Mouse (Mus musculus) embryo, embryonic 10 days (tissue): ENCODE data around the gene Tars.

Experiments
- DNase-seq: peaks from one replicate; pipeline ENCODE4 v3.0.0-alpha.2; 2015; ENCODE audit warnings: low spot score

The Tars gene

DNA sequence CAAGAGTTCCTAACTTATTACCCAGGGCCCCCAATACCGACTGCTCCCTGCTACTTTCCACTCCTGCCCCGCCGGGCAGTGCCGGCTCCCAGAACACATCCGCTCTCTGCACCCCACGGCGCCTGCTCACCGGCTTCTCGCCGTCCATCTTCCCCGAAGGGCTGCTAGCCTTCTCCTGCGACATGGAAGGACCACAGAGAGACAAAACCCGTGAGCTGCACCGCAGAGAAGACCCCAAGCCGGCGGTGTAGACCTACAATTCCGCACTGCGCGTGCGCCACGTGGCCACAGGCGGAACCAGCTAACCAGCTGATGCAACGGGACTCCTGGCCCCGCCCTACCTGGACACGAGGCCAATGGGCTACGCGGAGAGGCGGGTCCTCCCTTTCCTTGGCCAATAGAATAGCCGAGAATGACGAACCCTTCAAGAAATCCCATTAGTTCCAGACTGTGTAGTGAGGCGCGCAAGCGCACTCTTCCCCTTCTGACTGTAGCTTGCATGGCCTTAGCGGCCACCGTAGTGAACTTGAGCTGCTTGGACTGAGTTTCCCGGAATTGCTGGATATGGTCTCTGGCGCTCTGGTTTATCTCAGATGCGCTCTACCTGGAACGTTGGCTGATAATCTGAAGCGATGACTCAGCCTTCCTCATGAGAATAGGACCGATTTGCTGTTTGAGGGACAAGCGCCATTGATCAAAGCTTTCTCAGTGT, at the start of gene Tars:
TSS of gene Tars (minus strand) at position 310 of the 712 bp plus-strand sequence.
- peak; percentile 99 for DNase-seq

DNA sequence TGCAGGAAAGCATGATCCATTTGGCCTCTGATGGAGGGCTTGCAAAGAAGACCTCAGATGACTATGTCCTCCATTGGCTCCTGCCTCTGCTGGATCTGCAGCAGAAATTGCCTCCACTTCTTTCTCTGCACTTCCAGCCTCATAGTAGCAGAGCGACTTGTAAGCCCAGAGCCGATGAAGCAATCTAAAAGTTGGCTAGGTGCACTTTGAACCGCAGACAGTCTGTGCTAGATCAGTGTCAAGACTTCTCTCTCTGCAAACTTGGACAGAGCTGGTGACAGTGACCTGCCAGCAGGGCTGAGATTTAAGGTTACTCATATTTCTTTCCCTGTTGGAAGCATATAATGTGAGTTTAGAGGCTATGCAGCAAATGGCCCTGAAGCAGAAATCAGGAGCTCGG, 37.9 kb upstream of the Tars start:
- DNase-seq, result no peak

DNA sequence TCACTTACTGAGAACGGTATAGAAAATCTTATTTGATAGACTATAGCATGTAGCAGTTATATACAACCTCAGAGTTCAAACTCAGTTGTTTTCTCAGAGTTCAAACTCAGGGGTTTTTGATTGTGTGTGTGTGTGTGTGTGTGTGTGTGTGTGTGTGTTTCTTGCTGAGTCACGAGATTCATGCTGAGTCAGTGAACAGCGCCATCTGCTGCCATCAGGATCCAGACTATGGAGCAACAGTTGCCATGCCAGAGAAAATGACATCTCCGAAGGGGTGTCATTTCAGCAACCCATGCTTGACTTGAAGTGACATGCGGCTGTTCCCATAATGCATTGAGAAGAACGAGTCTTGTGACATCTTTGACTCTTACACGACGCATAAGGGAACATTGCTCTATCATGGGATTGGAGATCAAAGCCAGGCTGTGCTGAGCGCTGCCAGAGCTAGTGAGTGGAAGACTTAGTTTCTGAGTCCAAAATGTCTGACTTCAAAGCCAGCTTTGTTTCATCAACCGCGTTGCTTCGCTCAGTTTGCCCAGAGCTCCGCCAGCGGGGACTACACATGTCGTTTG, 37.3 kb upstream of the Tars start:
- DNase-seq, result no peak

DNA sequence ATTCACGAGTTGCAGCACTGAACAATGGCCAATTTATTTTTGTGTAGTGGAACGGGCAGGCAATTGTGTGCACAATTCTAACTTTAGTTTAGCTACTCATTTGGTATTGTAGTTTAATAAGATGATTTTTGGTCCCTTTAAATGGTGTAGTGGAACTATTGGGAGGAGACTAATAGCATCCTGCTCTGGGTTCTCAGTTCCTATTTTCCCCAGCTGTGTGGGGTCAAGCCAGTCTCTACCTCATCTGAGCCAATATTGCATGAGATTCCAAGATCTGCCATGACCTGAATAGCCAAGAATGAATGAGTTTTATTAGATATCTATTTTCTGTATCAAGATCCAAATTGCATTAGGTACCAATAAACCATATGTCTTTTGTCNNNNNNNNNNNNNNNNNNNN, 27.4 kb upstream of the Tars start:
- DNase-seq, result no peak

DNA sequence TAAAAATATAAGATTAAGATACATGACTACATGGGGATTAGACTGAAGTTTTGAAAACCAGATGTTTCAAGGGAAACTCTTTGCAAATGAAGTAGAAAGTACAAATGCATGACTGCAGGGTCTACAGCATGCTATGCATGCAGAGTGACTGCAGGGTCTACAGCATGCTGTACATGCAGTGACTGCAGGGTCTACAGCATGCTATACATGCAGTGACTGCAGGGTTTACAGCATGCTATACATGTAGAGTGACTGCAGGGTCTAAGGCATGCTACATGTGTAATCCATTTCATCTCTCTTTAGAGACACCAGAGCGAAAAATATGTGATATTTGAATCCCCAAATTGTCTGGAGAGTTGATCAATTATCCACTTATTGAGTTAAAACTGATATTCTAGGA, 14.0 kb upstream of the Tars start:
- no peak for DNase-seq

DNA sequence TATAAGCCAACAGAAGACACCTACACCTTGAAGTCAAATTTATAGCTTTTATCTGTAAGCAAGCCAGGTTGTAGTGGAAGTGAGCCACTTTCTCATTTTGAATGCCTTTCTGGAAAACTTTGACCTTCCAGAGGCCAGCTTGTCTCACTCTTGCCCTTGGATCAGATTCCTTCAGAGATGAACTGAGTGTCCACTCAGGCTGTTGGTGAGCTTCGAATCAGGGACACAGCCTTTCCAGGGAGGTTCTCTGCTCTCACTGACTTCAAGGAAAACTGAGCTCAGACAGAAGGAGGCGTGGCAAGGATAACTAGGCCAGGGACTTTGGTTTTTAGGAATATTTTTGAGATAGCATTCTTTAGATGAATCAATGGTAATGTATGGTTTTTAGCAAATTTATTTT, 13.1 kb upstream of the Tars start:
- DNase-seq, result no peak

DNA sequence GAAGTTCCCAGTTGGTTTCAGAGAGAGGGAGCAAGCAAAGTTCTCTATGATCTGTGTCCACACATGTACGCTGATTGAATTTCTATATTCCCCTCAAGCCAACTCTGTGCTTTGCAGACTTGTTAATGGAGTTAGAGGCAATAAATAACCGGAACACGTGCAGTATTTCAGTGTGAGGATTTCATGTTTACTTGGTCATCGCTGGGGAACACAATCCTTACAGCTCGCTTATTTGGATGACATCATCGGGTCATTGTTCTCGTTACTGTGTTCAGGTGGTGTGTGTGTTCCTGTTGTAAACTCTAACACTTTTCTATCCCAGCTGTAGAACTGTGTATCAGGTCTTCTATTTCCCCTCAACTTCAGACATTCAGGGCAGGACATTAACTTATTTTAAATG, 12.4 kb upstream of the Tars start:
- DNase-seq, result no peak

DNA sequence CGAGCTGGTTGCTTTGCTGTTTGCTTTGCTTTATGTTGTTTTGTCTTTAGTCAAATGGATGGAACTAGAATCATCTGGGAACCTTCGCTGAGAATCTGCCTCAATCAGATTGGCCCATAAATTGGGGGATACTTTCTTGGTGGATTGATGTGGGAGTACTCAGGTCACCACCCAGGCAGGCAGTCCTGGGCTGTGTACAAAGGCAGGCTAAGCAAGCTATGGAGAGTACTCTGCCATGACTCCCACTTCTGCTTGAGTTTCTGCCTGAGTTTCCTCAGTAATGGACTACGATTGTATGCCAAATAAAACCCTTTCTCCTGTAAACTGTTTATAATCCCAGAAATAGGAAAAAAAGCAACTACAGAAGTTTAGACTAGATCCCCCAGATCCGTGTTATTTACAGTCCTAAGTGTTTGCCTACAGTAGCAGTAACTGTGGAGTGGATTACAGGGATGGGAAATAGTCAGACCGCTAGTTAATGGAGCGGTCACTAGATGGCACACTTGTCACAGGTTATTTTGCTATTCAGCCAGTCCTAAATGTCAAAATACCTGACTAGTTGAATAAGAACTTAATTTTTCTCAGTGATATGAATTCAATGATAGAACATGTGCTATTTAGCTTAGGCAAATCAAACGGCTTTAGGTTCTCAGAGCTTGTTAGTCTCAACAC, 8.8 kb upstream of the Tars start:
- DNase-seq, result peak; percentile 77

DNA sequence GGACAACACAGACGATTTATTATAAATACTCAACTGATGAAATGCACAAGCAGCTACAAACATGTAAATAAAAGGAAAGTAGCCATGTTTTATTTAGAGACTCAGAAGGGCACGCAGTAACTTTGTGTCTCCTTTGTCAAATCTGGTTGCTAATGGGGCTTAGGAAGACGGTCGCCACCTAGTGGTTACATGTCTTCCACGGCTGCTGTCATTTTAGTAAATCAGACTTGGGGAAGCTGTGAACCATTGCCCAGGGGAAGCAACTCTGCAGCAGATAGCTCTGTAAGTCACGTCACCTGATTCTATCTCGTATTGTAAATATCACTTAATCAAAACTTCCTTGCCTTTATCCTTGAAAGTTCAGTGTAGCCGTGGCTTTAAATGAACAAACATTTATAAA, 7.9 kb upstream of the Tars start:
- DNase-seq, result peak; percentile 93

DNA sequence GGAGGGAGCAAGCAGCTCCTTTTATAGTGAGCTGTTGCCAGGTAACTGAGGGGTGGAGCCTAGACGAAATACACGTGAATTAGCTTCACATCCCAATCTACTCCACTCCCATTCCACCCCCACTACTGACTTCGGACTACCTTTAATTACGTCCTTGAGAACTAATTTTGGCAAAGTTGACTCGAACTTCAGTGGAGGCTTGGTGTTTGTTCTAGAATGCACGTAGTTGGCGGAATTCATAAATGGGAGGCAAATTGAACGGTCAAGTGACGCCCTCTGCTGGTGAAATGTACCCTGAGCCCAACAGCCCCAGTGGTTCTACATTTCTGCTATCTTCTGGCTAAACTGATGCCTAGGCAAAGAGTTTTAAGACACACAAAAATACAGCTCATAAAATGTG, 7.3 kb upstream of the Tars start:
- DNase-seq, result peak; percentile 58

DNA sequence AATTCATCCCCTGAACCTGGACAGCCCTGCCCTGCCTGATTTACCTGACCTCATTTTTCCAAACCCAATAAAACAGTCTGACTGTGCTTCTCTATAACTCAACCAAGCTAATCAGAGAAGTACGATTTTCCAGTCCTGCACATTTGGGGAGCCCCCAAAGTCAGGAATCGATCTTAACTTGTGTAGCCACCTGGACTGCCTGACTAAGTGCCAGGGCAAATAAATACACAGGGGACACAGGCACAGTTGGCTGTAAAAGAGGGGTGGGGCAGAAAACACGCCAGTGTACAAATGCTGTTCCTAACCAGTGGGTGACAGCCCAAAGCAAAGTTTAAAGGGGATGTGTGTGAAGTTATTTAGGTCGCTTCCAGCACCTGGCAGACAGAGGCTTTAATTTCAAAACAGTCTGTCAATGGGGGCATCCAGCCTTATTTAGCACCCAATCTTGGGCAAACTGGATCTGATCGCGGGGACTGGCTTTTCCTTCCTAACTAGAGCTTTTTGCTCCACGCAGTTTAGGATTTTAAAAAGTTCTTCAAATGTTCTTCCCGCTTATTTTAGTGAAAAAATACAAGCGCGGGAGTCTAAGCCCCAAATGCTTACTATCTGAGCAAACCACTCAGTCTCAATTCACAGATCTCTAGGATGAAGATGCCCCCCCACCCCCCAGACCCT, 652 bp downstream of the Tars start:
- DNase-seq, result no peak

DNA sequence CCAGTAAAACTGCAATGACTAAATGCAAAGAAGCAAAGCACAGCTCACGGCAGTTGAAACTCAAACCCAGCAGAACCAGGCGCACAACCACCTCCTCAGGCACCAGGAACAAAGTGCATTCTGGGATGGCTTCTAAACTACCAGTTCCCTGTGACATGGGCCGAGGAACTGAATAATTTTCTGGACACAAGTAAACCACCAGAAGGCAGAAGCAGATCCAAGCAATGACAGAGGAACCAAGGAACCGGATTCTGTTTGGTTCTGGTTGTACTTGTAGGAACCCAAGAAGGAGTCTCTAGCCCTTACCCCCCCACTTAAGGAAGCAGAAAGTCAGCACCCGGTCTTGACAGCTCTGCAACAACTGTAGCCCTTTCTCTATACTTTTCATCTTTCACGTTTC, 3.0 kb downstream of the Tars start:
- no peak for DNase-seq

DNA sequence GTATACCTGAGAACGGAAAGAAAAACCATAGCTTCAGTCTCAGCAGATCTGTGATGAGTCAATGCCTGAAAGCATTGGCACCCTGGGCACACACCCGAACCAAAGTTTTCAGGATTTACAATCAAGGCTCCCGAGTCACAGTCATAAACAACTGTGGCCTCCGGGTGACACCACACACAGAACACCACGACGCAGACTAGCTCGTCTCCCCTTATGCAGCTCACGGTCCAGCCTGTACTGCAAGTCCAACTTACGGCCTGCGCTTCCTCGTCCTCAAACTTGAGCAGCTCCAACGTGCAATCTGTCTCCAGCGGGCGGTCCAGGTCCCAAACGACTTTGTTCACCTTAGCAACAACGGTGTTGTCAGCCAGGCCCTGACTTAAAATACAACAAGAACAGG, 6.6 kb downstream of the Tars start:
- DNase-seq, result no peak

DNA sequence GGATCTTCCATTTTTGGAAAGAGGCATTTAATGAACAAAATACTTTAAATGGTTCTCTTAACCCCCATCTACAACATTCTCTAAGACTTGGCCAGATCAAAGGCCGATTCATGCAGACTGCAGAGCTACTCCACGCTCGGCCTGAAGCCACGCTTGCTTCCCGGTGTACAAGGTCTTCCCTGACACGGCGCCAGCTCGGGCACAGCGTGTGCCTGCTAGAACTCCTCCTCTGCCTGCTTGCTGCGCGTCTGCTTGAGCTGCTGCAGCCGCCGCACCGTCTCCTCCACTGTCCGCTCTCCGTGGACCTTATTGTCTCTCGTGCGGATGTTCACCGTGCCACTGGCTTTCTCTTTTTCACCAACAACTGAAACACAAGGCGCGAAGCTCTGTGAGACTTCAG, 15.7 kb downstream of the Tars start:
- DNase-seq, result no peak

DNA sequence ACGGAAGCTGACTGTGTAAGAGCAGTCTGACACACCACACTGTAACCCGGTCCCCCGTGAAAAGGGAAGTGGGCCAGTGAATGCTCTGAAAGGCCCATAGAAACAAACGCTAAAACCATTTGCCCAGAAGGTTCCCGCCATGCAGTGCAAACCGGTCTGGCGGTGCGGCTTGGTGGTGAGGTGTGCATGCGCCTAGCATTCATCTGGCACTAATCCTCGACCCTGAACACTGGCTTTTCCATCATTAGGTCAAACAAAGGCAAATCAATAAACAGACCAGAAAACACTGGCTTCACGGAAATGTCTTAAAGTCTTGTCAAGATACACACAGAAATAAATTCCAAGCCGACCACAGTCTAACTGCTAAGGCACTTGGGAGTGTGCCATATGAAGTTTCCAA, 16.9 kb downstream of the Tars start:
- DNase-seq, result no peak

DNA sequence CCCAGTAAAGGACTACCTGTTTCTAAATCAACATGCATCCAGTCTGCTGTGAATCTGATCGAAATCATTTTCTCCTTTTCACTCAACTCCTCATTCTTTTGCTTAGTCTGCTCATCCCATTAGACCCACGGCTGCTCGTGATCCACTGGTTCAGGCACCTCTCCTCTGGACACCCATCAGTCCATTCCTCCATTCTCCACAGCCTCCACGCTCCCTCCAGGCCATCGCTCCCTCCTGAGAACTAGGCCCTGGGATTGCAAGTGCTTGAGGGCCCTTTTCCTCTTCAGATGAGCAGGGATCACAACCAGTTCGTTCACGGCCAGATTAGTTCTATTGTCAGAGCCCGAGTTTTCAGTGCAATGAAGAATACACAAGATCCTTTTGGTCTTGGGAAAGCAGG, 18.8 kb downstream of the Tars start:
- DNase-seq, result no peak

DNA sequence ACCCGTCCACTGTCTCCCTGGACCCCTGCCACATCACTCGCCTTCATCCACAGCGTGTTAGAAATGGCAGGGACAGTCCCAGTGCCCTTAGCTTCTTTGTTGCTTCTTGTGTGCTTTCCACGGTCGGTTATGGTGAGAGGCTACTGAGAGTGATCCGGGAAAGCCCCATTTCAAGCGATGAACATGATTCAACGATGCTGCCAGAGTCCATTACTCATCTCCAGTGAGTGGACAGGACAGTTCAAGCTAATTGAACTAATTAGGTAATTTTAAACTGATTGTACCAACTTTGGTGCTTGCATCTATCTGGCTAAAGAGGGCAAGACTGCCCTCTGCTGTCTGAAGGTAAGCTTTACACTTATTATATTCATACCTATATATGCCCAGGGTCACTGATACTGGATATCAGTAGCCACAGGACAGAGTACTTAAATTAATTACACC, 19.4 kb downstream of the Tars start:
- peak; percentile 69 for DNase-seq

DNA sequence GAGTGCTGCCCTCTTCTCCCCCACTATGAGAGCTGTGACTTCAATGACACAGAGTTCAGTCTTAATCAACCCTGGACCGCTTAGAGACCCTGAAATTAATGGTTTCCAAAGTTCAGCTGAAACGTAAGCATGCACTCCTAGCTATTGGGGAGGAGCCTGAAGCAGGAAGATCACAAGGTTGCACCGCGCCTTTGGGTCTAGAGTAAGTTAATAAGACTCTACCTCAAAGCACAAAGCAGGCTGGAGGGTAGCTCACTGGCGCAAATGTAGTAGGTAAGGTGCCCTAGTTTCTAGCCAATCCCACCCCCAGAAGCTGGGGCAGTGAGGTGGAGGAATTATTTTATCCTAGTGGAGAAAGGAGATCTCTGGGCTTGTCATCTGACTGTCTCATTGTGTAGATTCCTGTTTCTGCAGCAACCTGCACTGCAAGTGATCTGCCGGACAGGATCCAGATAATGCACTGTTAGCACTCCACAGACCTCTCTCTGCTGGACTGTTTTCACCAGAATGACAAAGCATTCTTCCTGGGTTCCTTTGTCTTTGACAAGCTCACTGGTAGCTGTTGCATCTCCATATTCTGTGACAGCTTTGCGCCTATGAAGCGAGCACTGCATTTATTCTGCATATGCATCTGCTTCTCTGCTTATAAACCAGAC, 19.9 kb downstream of the Tars start:
- no peak for DNase-seq

DNA sequence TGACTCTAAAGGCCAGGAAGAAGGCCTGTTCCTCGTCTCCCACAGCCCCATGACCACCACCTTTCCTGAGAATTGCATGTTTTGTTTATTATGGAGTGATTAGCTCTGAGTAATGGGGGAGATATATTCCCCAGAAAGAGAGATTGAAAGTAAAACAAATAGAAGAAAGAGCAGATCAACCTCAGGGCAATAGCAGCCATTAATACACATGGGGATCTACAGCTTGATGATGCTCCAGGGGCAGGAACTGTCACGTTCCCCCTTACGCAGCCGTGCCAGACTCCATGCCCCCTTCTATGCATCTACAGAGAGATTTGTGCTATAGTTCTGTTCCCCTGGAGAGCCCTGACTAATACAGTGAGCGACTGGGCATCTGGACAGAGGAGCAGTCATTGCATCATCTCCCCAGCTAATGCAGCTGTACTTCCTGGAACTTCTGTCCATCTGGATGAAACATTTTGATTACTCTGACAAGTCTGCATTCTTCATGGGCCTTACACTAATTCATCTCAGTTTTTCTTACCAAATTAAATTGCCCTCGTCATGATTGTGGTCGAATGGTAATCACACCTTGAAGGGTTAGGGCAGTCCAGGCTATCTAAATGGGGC, 28.9 kb downstream of the Tars start:
- no peak for DNase-seq

DNA sequence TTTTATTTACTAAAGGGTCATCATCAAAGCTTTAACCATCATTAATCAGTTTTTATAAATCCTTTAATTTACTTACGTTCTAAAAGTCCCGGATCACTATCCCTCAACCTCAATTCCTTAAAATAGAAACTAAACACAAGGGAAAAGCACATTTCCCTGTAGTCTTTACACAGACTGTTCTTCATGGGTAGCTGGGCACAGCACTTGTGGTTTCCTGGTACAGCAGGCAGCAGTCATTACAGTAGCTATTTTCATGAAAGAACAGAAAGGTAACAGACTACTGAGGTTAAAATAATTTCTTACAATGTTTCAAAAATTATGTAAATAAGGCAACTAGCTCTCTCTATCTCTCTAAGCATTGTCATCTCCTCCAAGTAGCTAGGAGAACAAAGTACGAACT, 29.9 kb downstream of the Tars start:
- no peak for DNase-seq

DNA sequence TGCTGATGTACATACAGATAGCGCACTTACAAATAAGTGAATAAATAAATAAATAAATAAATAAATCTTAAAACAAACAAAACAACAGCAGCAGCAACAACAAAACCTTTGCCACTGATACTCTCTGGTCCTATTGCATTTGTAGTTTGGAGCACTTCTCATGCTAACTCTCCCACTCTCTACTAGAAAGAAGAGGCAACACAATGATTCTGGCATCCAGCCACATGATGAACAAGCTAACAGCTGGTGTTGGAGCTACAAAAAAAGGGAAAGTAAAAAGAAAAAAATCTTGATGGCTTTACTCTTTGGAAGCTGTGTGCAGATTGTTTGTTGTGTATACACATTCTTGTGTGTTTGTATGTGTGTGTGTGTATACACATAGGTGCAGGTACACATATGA, 34.7 kb downstream of the Tars start:
- DNase-seq, result no peak

DNA sequence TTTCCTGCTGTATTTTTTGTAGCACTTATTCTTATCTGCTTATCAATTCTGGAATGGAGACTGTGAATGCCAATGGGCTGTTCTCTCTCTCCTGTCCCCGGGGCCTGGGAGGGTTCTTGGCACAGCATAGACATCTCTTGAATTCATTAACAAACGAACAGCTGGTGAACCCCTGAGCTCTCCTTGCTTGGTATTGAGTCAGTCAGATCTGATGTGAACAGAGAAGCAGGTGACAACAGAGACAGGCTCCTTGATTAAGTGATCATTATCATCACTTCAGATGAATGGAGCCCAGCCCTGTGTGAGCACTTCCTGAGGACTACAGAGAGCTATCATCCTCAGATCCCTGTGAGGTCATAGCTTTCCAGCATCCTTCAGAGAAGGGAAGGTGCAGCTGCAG, 35.4 kb downstream of the Tars start:
- DNase-seq, result no peak
